28 mouse cellular contexts compared by ENCODE assay signal in genomic region chr2:45252321-45252720, GRCm38 (mm10).
A peak's percentile ranks its signal among the peaks of the same experiment; 100 is the strongest.
DNase-seq lines count a peak whose midpoint lies in the region; ATAC-seq and TF ChIP-seq lines count a peak whose summit lies in the region.
"Had no signal": no experiment of that assay in that cellular context is flagged by ENCODE, and none has a peak within 500 bp of the region (broad histone marks: within the 10 kb centered on the region; RNA-seq: fewer than 3 reads in every experiment).

No protein-coding gene starts in this region.

- H3K4me3 ChIP-seq in lung, embryonic 14.5 days (ENCODE audit: low read depth, low read length), result no peak overlapping the region
- no peak overlapping the region for H3K4me3 ChIP-seq in kidney, adult 2 months (ENCODE audit: insufficient read depth, low read depth, low read length)
- no peak overlapping the region for H3K4me3 ChIP-seq in kidney, embryonic 16.5 days (ENCODE audit: low read length)
- H3K4me3 ChIP-seq: forebrain, embryonic 13.5 days; gastrocnemius, adult 2 months; hindbrain, embryonic 12.5 days; liver, embryonic 13.5 days had no signal

- no peak overlapping the region for H3K4me2 ChIP-seq in lung, embryonic 14.5 days
- no peak overlapping the region for H3K4me2 ChIP-seq in kidney, embryonic 16.5 days (replicated peaks; ENCODE audit: low read depth, low read length)
- H3K4me2 ChIP-seq: forebrain, embryonic 13.5 days; hindbrain, embryonic 12.5 days; liver, embryonic 13.5 days; midbrain, embryonic 11.5 days had no signal

- no peaks in the 10 kb centered on the region for H3K27me3 ChIP-seq in lung, embryonic 14.5 days (ENCODE audit: insufficient read depth, low read length)
- H3K27me3 ChIP-seq in kidney, adult 2 months (replicated peaks; ENCODE audit: control insufficient read depth, insufficient read depth, low read length), result no peaks in the 10 kb centered on the region
- H3K27me3 ChIP-seq in kidney, embryonic 16.5 days (ENCODE audit: insufficient read depth, low read length), result no peaks in the 10 kb centered on the region
- H3K27me3 ChIP-seq: forebrain, embryonic 13.5 days; hindbrain, embryonic 12.5 days; liver, embryonic 13.5 days had no signal

- no peak overlapping the region for H3K27ac ChIP-seq in lung, embryonic 14.5 days (ENCODE audit: low read depth)
- H3K27ac ChIP-seq in kidney, adult 2 months (ENCODE audit: insufficient read depth, low read depth, low read length), result peak overlapping the region; percentile 84
- H3K27ac ChIP-seq in kidney, embryonic 16.5 days (ENCODE audit: low read length), result peak overlapping the region; percentile 65; the same call in 1 of the 2 replicates
- H3K27ac ChIP-seq: forebrain, embryonic 13.5 days; gastrocnemius, adult 2 months; hindbrain, embryonic 12.5 days; liver, embryonic 13.5 days; stomach, postnatal 0 days had no signal

- H3K9ac ChIP-seq in lung, embryonic 14.5 days, result no peak overlapping the region
- no peak overlapping the region for H3K9ac ChIP-seq in kidney, embryonic 16.5 days (replicated peaks; ENCODE audit: low read length)
- H3K9ac ChIP-seq: forebrain, embryonic 13.5 days; hindbrain, embryonic 12.5 days; liver, embryonic 13.5 days had no signal

- peak; percentile 52 for DNase-seq in lung, embryonic 14.5 days
- no peak for DNase-seq in lung, postnatal 36 days
- peak; percentile 81 for DNase-seq in kidney, adult 2 months
- DNase-seq in kidney, postnatal 36 days, result peak; percentile 75 to 76
- DNase-seq in frontal cortex, adult 2 months (ENCODE audit: extremely low spot score in 1 of 2, low spot score in 1 of 2), result no peak
- DNase-seq in frontal cortex, postnatal 14 days (ENCODE audit: low spot score in 2 of 2), result no peak
- no peak for DNase-seq in urinary bladder, postnatal 4 days (ENCODE audit: low spot score in 2 of 2)
- DNase-seq: adrenal gland, postnatal 25 days; cerebellum, adult 2 months; cerebellum, postnatal 25 days; gastrocnemius, adult 2 months; gastrocnemius, postnatal 36 days; heart, postnatal 14 days; layer of hippocampus, postnatal 36 days; left cerebral cortex, postnatal 4 days; liver, embryonic 13.5 days; lung, adult 18-20 months; right cerebral cortex, postnatal 25 days; spleen, adult 18-20 months; thymus, adult 18-20 months; thymus, postnatal 36 days had no signal

- TF ChIP-seq CTCF in lung, embryonic 14.5 days (IDR thresholded peaks at IDR 0.05; ENCODE audit: low read depth), result no peak
- no peak for TF ChIP-seq CTCF in kidney, adult 2 months (conservative IDR thresholded peaks at IDR 0.05; ENCODE audit: insufficient read depth, insufficient read length, low read depth, low read length)

- TF ChIP-seq POLR2A in kidney, adult 2 months (IDR thresholded peaks at IDR 0.05; ENCODE audit: low read depth, low read length), result no peak

- no peaks in the 10 kb centered on the region for H3K36me3 ChIP-seq in lung, embryonic 14.5 days (ENCODE audit: insufficient read depth)
- H3K36me3 ChIP-seq in kidney, adult 2 months (ENCODE audit: control insufficient read depth, insufficient read depth, low read length), result no peaks in the 10 kb centered on the region
- no peaks in the 10 kb centered on the region for H3K36me3 ChIP-seq in kidney, embryonic 16.5 days (ENCODE audit: insufficient read depth, low read length)
- H3K36me3 ChIP-seq: hindbrain, embryonic 12.5 days; liver, embryonic 13.5 days had no signal

- H3K9me3 ChIP-seq in lung, embryonic 14.5 days (ENCODE audit: low read depth, low read length), result no peaks in the 10 kb centered on the region
- no peaks in the 10 kb centered on the region for H3K9me3 ChIP-seq in kidney, embryonic 16.5 days (ENCODE audit: low read length)
- H3K9me3 ChIP-seq: forebrain, embryonic 13.5 days; hindbrain, embryonic 12.5 days; liver, embryonic 13.5 days had no signal

- H3K4me1 ChIP-seq in lung, embryonic 14.5 days (ENCODE audit: insufficient read depth), result no peaks in the 10 kb centered on the region
- peaks cover 7% of the 10 kb centered on the region; the same call in 1 of the 2 replicates for H3K4me1 ChIP-seq in kidney, adult 2 months (ENCODE audit: control insufficient read depth, insufficient read depth, low read length)
- 0 out of 2 replicates have a peak, but pooled peaks cover 4% of the 10 kb centered on the region for H3K4me1 ChIP-seq in kidney, embryonic 16.5 days (ENCODE audit: insufficient read depth, low read length)
- H3K4me1 ChIP-seq: hindbrain, embryonic 12.5 days; liver, embryonic 13.5 days had no signal

- no peak; the same call in 1 of the 2 replicates for ATAC-seq in lung, embryonic 14.5 days (ENCODE audit: insufficient read depth)
- ATAC-seq in kidney, embryonic 16.5 days (ENCODE audit: low FRiP score, low TSS enrichment), result peak; percentile 69; the same call in 1 of the 2 replicates
- ATAC-seq: CD4-positive, CD25-positive, alpha-beta regulatory T cell, adult 4 months; forebrain, embryonic 13.5 days; midbrain, embryonic 16.5 days had no signal

- 58% methylated on average over 4 of the region's 4 CpGs for WGBS in lung, embryonic 14.5 days
- 53% methylated on average over 4 of the region's 4 CpGs for WGBS in kidney, adult 2 months
- 61% methylated on average over 4 of the region's 4 CpGs for WGBS in kidney, embryonic 16.5 days

Comparison
In these comparisons a context has a peak if more than half of its experiments do, and no peak if none do; other contexts are left out.
1. DNase-seq: peak in lung, embryonic 14.5 days (single experiment), kidney, adult 2 months (single experiment) and kidney, postnatal 36 days (2 of 2); none in lung, postnatal 36 days (single experiment), frontal cortex, adult 2 months (0 of 2), frontal cortex, postnatal 14 days (0 of 2) and urinary bladder, postnatal 4 days (0 of 2).